Mouse (Mus musculus): ENCODE data around the gene Slc36a1. TPM values are rescaled to one million over a fixed set of nuclear protein-coding genes. Genes with fewer than 3 reads are reported as not detected.

Slc36a1 gene
- total RNA-seq, 2 experiments from 2014 or later = 17.8 to 18.4 TPM

DNA sequence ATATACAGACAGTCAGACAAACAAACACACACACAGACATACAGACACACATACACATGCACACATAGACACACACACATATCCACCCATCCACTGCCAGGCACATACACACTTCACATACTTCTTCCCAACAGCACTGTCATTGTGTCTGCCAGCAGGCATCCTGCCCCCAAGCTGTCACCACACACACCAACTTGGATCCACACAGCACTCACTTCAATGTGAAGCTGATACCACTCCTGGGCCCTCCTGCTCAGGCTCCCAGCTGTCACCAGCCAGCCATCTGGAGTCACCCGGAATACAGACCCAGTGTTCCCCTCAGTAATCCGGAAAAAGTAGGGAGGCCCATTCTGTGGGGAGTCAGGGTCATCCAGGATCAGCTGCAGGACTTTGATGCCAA is 61.5 kb downstream of the Slc36a1 start:
- no peak for DNase-seq (ENCODE audit: low spot score in 2 of 2)

DNA sequence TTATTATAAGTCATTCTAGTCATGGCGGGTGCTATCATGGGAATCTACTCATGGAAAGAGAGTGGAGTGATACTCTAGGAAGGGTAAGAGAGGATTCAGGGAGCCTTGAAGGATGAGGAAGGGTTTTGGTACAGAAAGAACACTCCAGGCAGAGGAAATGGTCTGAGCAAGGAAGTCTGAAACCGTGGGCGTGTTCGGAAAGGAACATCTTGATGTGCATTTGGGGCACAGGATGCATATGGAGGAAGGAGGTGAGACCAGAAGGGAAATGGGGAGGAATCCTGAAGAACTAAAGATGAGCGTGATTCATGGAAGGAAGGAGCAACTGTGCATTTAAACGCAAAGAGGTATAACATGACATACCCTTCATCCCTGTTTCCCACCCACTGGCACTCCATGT is 64.4 kb downstream of the Slc36a1 start:
- DNase-seq (ENCODE audit: low spot score in 2 of 2) = no peak

GRCm38 (mm10) chr11:55274756-55275155 is 70.6 kb downstream of the Slc36a1 start:
- peak in 1 of 2 experiments; percentile 35 for DNase-seq (ENCODE audit: low spot score in 2 of 2)

Other genes with a start within 250 kb of the Slc36a1 start
- 10 to 100 TPM; 63.7 to 85.8 TPM for gene Tnip1, start 241.4 kb upstream of the Slc36a1 start, total RNA-seq (2021)
- gene Anxa6, start 170.9 kb upstream of the Slc36a1 start, total RNA-seq (2021) = 100 to 1,000 TPM; 123 to 197 TPM
- gene Ccdc69, start 126.2 kb upstream of the Slc36a1 start, total RNA-seq (2021) = 1 to 10 TPM; 7.4 to 9.8 TPM
- 100 to 1,000 TPM; 189 to 249 TPM for gene Gm2a, start 106.2 kb upstream of the Slc36a1 start, total RNA-seq (2021)
- gene Slc36a3, start 52.6 kb upstream of the Slc36a1 start, total RNA-seq (2021) = not detected
- gene Slc36a2, start 19.3 kb upstream of the Slc36a1 start, total RNA-seq (2021) = 100 to 1,000 TPM in 1 of 2 experiments, 10 to 100 TPM in 1; 81.9 to 164 TPM
- under 1 TPM; 0.06 to 0.13 TPM for gene Fat2, start 132.2 kb downstream of the Slc36a1 start, total RNA-seq (2021)
- gene Sparc, start 218.8 kb downstream of the Slc36a1 start, total RNA-seq (2021) = 1,000 to 10,000 TPM; 1,159 to 2,168 TPM